Mouse (Mus musculus) hindbrain, embryonic 14.5 days (tissue): ENCODE measurements at regions not wholly inside any gene's neighbourhood (a gene's known extent, or its start where the extent isn't known, plus 50 kb on each side); places are given as distances from the start of the nearest gene placed in this dataset.

ENCODE experiments used
- ATAC-seq: fragments of 200-750 bp; cut with Nextera tagmentation; 2 replicates; pipeline ENCODE4 v1.8.0; 2017; ENCODE audit warnings: moderate number of reproducible peaks, mild to moderate bottlenecking, moderate TSS enrichment, moderate library complexity; ENCODE audit not compliant: low FRiP score
- DNase-seq: peaks from one replicate; pipeline ENCODE4 v3.0.0-alpha.2; 2015; ENCODE audit warnings: low spot score
- H3K27ac ChIP-seq: fragments of 300-500 bp; sonication (generic); 2 replicates; pipeline ENCODE4 v1.5.1; 2014; ENCODE audit warnings: mild to moderate bottlenecking, moderate library complexity
- H3K27me3 ChIP-seq: fragments of 300-500 bp; sonication (generic); 2 replicates; pipeline ENCODE4 v1.6.1; 2014; ENCODE audit warnings: mild to moderate bottlenecking, low read length, mixed read lengths; ENCODE audit not compliant: control insufficient read depth, insufficient read depth
- H3K36me3 ChIP-seq: fragments of 300-500 bp; sonication (generic); replicated peaks from 2 replicates; pipeline ENCODE4 v1.6.1; 2014; ENCODE audit not compliant: control insufficient read depth, insufficient read depth
- H3K4me1 ChIP-seq: fragments of 300-500 bp; sonication (generic); replicated peaks from 2 replicates; pipeline ENCODE4 v1.6.1; 2014; ENCODE audit warnings: antibody characterized with exemption, low read length, mixed read lengths; ENCODE audit not compliant: control insufficient read depth, insufficient read depth
- H3K4me2 ChIP-seq: fragments of 300-500 bp; sonication (generic); replicated peaks from 2 replicates; pipeline ENCODE4 v1.6.1; 2014; ENCODE audit warnings: mild to moderate bottlenecking, moderate library complexity
- H3K4me3 ChIP-seq: fragments of 300-500 bp; sonication (generic); replicated peaks from 2 replicates; pipeline ENCODE4 v1.5.1; 2014; ENCODE audit warnings: mild to moderate bottlenecking, low read length
- H3K9ac ChIP-seq: fragments of 300-500 bp; sonication (generic); 2 replicates; pipeline ENCODE4 v1.6.1; 2014
- H3K9me3 ChIP-seq: fragments of 300-500 bp; sonication (generic); 2 replicates; pipeline ENCODE4 v1.6.1; 2016; ENCODE audit warnings: low read length; ENCODE audit not compliant: control insufficient read depth
- WGBS: fragments of 180-500 bp; shearing (Covaris S2); extraction: QIAGEN DNeasy Blood & Tissue Kit; methylation state at CpG from one replicate; pipeline ENCODE4 v1.1.7; 2014; 5-methylcytosine and 5-hydroxymethylcytosine counted together

DNA sequence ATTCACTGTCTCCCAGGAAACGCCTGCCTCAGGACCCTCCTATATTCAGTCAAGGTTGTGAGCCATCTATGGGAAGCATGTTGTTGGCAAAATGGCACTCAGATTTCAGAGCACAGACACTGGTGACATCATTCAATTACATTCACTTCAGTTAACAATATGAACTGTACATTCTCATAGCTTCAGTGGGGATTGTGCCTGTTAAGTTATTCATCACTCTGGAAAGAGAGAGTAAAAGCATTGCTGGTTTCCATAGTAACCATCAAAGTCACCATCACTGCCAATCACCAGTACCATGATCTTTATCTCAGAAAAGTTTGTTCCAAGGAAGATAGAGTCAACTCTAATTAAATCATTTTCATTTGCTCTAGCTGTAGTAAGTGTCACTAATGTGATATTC is 350.2 kb upstream of the Rack1 start:
- Histone ChIP-seq H3K36me3 (no peaks in the 10 kb centered on the region), H3K9me3 (no peaks in the 10 kb centered on the region), H3K4me3 (no peak overlapping the region), H3K9ac (no peak overlapping the region), H3K27me3 (no peaks in the 10 kb centered on the region), H3K4me1 (no peaks in the 10 kb centered on the region), H3K4me2 (no peak overlapping the region), H3K27ac (no peak overlapping the region)
- ATAC-seq = no peak
- no peak for DNase-seq
- 68% methylated on average over 1 of the region's 1 CpGs for WGBS

DNA sequence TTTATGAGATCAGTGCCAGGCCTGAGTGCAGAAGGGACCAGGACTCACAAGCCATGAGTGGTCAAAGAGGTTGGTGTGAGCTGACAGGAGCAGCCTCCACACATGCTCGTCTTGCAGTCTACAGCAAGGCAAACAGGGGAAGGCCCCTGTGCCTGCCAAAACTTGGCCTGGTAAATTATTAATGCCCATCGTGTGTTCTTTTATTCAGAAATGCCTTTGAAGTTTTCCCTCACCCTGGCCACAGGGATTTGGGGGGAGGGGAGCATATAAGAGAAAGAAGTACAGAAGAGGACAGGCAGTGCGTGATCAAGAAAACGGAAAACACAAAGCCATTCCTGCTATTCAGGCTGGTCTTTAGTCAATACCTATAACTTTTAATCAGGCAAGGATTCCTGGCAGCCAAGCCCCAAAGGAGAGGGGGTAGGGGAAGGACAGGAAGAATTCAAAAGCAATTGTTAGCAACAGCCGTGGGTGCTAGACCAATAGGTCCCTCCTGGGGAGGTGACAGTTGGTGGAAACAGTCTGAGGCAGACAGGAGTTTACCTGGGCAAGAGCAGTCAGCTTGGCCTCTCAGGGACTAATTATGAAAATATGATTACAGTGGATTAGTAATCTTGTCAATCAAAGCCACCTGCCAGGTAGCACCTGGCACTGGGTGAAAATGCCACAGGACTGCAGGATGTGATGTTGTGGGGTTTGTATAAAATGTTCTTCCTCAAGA is 357.4 kb upstream of the Rack1 start:
- no peaks in the 10 kb centered on the region for H3K36me3 ChIP-seq
- no peaks in the 10 kb centered on the region for H3K4me1 ChIP-seq
- H3K9me3 ChIP-seq = no peaks in the 10 kb centered on the region
- H3K27ac ChIP-seq = no peak overlapping the region
- no peak overlapping the region for H3K9ac ChIP-seq
- H3K4me2 ChIP-seq = no peak overlapping the region
- ATAC-seq = peak; percentile 46; the same call in 1 of the 2 replicates
- 37% methylated on average over 5 of the region's 5 CpGs for WGBS
- H3K4me3 ChIP-seq = no peak overlapping the region
- no peaks in the 10 kb centered on the region for H3K27me3 ChIP-seq
- no peak for DNase-seq

- H3K27me3 ChIP-seq = no peaks in the 10 kb centered on the region
- H3K9me3 ChIP-seq = no peaks in the 10 kb centered on the region
- no peaks in the 10 kb centered on the region for H3K4me1 ChIP-seq
- no peaks in the 10 kb centered on the region for H3K36me3 ChIP-seq
- H3K4me2 ChIP-seq = no peak overlapping the region
- no peak overlapping the region for H3K4me3 ChIP-seq
- no peak overlapping the region for H3K27ac ChIP-seq
- no peak overlapping the region for H3K9ac ChIP-seq
- WGBS = 86% methylated on average over 3 of the region's 3 CpGs
- ATAC-seq (no peak), DNase-seq (no peak)
These were observed 363.4 kb upstream of the Rack1 start for GRCm38 (mm10) chr11:48436712-48437111.

- Histone ChIP-seq H3K9me3 (no peaks in the 10 kb centered on the region), H3K4me3 (no peak overlapping the region), H3K27ac (no peak overlapping the region), H3K36me3 (no peaks in the 10 kb centered on the region), H3K4me2 (no peak overlapping the region), H3K4me1 (no peaks in the 10 kb centered on the region), H3K9ac (no peak overlapping the region), H3K27me3 (no peaks in the 10 kb centered on the region)
- ATAC-seq (no peak), DNase-seq (no peak)
These were observed 368.8 kb upstream of the Rack1 start for GRCm38 (mm10) chr11:48431316-48431715.

- Histone ChIP-seq H3K9me3 (no peaks in the 10 kb centered on the region), H3K4me3 (no peak overlapping the region), H3K27ac (no peak overlapping the region), H3K4me1 (no peaks in the 10 kb centered on the region), H3K27me3 (no peaks in the 10 kb centered on the region), H3K36me3 (no peaks in the 10 kb centered on the region), H3K9ac (no peak overlapping the region), H3K4me2 (no peak overlapping the region)
- WGBS = 62% methylated on average over 2 of the region's 2 CpGs
- DNase-seq = no peak
- ATAC-seq = no peak
These were observed 372.7 kb upstream of the Rack1 start for GRCm38 (mm10) chr11:48427423-48427822.

GRCm38 (mm10) chr11:48426446-48426845 is 373.7 kb upstream of the Rack1 start:
- Histone ChIP-seq H3K9me3 (no peaks in the 10 kb centered on the region), H3K4me2 (no peak overlapping the region), H3K27me3 (no peaks in the 10 kb centered on the region), H3K36me3 (no peaks in the 10 kb centered on the region), H3K9ac (no peak overlapping the region), H3K4me1 (no peaks in the 10 kb centered on the region), H3K27ac (no peak overlapping the region), H3K4me3 (no peak overlapping the region)
- DNase-seq (no peak), ATAC-seq (no peak)
- 79% methylated on average over 1 of the region's 1 CpGs for WGBS

- 56% methylated on average over 6 of the region's 6 CpGs for WGBS
- Histone ChIP-seq H3K9me3 (no peaks in the 10 kb centered on the region), H3K27me3 (no peaks in the 10 kb centered on the region), H3K27ac (no peak overlapping the region), H3K4me3 (no peak overlapping the region), H3K36me3 (no peaks in the 10 kb centered on the region), H3K4me2 (no peak overlapping the region), H3K9ac (no peak overlapping the region), H3K4me1 (no peaks in the 10 kb centered on the region)
- ATAC-seq (peak; percentile 51; the same call in 1 of the 2 replicates), DNase-seq (no peak)
These were observed 381.9 kb upstream of the Rack1 start for GRCm38 (mm10) chr11:48418066-48418756.

DNA sequence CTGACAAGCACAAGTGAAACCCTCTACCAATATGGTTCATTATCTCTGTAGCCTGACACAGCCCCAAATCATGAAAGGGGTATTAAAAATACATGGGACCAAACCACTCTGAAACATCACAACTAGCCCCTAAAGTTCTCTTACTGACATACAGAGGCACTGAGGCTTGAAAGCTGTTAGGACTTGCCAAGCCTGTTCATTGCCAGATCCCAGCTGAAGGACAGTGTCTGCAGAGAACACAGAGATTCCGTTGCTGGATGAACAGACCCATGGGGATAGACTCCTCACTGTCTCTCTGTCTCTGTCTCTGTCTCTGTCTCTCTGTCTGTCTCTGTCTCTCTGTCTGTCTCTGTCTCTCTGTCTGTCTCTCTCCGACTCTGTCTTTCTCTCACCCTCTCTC is 382.5 kb upstream of the Rack1 start:
- Histone ChIP-seq H3K9me3 (no peaks in the 10 kb centered on the region), H3K9ac (no peak overlapping the region), H3K27me3 (no peaks in the 10 kb centered on the region), H3K27ac (no peak overlapping the region), H3K36me3 (no peaks in the 10 kb centered on the region), H3K4me3 (no peak overlapping the region), H3K4me2 (no peak overlapping the region), H3K4me1 (no peaks in the 10 kb centered on the region)
- ATAC-seq (no peak), DNase-seq (no peak)
- 69% methylated on average over 2 of the region's 2 CpGs for WGBS

GRCm38 (mm10) chr11:48398032-48398431 is 402.1 kb upstream of the Rack1 start:
- Histone ChIP-seq H3K27me3 (no peaks in the 10 kb centered on the region), H3K9me3 (no peaks in the 10 kb centered on the region), H3K4me3 (no peak overlapping the region), H3K9ac (no peak overlapping the region), H3K27ac (no peak overlapping the region), H3K4me2 (no peak overlapping the region), H3K36me3 (no peaks in the 10 kb centered on the region), H3K4me1 (no peaks in the 10 kb centered on the region)
- ATAC-seq (no peak), DNase-seq (no peak)
- WGBS = 75% methylated on average over 2 of the region's 2 CpGs
